Mouse (Mus musculus) CD4-positive helper T cell, adult 2 months (primary cell): ENCODE results near the gene Prr3.
"Not testable (repeated sequence)": the region's sequence is repeated elsewhere in the genome, so short reads cannot be mapped to it uniquely, and the experiment has no call there.

Experiments used
- DNase-seq: peaks from one replicate; pipeline ENCODE4 v3.0.0-alpha.2; 2012; ENCODE audit warnings: low read depth, missing footprints, low spot score

Prr3 gene

DNA sequence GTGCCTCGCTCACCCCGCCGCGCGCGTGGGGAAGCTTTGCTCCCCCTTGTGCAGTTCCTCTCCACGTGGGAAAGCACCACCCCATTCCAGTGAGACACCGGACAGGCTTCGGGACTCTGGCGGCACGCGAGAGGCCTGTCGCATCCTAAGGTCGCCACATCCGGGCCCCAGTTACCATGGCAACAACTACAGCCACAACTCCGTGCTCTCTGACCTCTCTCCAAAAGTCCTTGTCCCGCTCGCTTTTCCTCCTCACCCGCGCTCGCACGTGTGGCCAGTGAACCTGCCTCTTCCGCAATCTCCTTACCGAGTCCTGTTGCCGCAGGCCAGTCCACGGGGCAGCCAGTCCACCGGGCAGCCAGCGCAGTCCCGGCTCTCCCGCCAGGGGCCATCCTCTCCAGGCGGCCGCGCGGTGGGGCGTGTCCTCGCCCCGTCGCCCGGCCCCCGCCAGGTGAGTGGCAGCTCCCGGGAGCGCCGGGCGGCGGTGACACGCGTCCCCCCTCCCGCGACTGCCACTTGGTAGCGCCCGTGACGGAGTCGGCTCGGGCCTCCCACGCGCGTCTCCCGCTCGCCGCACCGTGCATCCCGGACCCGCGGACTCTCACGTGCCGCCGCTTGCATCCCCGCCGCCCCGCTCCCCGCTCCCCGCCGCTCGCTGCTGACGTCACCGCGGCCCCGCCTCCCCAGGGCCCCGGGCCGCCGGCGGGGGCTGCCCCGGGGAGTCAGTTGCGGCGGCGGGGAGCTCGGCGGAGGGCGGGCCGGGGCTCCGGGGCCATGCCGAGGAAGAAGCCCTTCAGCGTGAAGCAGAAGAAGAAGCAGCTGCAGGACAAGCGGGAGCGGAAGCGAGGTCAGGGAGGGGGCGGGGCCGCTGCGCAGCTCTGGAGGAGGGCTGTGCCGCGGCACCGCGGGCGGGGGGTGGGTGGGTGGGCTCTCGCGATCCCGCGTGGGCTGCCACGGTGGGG lies at the start of gene Prr3, which contains the start of gene Gnl1:
Gene Prr3, minus strand, starts transcription at position 836 of the 962 bp plus-strand sequence.
Gene Gnl1, plus strand, starts transcription at position 451 of the 962 bp plus-strand sequence.
- DNase-seq, result peak; percentile 94

DNA sequence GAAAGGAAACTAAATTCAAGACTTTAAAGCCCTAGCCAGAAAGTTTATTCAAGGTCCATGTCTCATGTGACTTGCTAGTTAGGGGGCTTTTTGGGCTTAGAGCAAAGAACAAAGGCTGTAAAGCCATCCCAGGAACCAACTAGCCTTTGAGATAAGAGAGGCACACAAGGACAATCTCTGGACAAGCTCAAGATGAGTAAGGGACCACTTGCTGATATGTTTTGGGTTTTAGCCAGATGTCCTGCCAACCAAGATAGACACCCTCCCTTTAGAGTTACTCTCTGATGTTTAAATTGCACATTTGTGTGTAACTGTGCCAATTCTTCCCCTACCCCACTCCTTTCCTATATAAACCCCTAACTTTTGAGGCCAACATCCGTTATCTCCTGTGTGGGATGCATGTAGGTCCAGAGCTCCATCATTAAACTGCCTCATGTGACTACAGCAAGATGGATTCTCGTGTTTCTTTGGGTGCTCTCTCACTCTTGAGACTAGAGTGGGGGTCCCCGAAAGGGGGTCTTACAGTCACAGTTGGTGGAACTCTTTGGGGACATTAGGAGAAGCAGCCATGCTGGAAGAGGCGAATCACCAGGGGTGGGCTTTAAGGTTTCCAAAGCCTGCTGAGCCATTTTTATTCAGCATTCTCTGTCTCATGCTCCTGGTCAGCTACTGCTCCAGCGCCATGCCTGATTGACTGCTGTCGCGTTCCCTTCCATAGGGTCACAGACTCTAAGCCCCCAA lies 49.0 kb upstream of the Prr3 start:
- DNase-seq, result no peak

DNA sequence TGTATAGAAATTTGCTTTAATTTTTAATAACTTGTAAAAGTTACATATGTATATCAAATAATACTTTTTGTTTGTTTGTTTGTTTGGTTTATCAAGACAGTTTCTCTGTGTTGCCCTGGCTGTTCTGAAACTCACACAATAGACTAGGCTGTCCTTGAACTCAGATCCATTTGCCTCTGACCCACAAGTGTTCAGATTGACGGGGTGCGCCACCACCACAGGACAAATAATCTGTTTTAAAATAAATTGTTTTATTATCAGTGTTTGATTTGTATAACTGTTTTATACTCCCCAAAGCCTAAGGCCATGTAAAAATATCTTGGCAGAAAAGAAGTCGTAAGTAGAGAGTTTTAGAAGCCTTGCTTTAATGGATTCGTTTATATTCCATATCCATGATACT lies 47.6 kb upstream of the Prr3 start:
- DNase-seq, result no peak

- no peak for DNase-seq
These were observed 45.9 kb upstream of the Prr3 start for GRCm38 (mm10) chr17:36025901-36026300.

GRCm38 (mm10) chr17:36025197-36025596 lies 45.2 kb upstream of the Prr3 start:
- no peak for DNase-seq

DNA sequence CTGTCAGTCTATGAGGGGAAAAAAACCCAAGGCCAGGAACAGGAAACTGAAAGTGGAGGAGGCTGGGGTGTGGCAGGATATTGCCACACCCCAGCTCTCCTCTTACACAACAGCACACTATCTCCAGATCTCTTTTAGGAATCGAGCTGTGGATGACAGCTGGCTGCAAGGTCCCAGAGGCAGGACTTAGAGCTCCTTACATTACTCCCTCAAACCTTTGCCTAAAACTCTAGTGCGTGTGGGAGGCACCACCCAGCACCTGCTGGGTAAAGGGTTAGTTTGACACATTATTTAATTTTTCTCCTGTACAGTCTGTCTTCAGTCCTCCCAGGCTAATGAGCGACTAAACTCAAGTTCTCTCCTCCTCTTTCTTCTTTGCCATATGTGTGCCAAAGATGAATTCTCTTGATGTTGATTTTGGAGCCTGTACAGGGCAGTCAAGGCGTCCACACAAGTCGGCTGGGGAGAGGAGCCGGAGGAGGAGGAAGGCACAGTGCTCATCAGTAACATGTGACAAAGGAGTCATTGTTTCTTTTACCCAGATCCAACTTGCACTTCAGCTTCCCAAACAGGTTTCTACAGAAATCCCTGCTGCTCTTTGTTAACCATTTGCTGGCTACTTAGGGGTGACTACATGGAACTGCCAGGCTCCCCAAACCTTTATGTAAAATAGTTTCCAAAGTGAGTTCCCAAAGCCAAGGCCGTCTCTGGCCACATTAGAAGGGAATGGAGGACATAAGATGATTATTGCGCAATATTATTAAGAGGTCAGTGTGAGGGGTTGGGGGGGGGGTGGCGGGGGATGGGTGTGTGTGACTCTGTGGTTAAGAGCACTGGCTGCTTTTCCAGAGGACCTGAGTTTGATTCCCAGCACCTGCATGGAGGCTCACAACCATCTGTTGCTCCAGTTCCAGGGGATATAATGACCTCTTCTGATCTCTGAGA lies 43.9 kb upstream of the Prr3 start:
- peak; percentile 74 for DNase-seq

GRCm38 (mm10) chr17:36022922-36023321 lies 42.9 kb upstream of the Prr3 start:
- no peak for DNase-seq

- no peak for DNase-seq
These were observed 42.1 kb upstream of the Prr3 start for GRCm38 (mm10) chr17:36022098-36022497.

DNA sequence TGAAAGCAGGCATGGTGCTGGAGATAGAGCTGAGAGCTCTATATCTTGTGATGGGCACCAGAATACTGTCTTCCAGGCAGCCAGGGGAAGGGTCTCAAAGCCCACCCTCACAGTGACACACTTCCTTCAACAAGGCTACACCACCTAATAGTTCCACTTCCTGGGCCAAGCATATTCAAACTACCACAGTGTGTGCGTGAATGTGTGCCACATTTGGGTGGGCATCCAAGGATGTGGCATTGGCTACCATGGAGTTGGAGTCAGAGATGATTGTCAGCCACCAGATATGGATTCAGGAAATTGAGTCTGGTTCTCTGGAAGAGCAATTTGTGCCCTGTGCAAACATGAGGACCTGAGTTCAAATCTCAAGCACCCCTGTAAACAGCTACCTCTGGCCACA lies 41.3 kb upstream of the Prr3 start:
- no peak for DNase-seq

- DNase-seq, result peak; percentile 94
These were observed 40.4 kb upstream of the Prr3 start, which contains the start of gene H2-T24 for GRCm38 (mm10) chr17:36020191-36021073. Gene H2-T24, minus strand, starts transcription at chr17:36020560.

GRCm38 (mm10) chr17:36019519-36019918 lies 39.5 kb upstream of the Prr3 start:
- DNase-seq, result no peak

- DNase-seq, result no peak
These were observed 38.9 kb upstream of the Prr3 start for GRCm38 (mm10) chr17:36018979-36019378.

GRCm38 (mm10) chr17:36017046-36017445 lies 37.0 kb upstream of the Prr3 start:
- DNase-seq, result no peak

DNA sequence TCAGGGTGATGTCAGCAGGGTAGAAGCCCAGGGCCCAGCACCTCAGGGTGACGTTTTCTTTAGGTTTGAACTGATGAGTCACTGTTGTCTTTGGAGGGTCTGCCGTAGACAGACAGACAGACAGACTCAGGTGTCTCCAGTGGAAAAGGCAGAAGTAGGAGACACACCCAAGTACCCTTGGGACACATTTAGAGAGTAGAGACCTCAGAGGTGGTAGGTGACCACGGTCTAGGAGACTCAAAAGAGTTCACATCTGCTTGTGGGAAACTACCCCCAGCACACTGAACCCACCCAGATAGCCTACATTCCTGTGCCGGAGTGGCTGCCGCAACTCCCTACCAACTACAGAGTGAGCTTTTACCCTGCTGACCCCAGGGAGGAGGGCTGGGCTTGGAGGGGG lies 34.9 kb upstream of the Prr3 start:
- no peak for DNase-seq

DNA sequence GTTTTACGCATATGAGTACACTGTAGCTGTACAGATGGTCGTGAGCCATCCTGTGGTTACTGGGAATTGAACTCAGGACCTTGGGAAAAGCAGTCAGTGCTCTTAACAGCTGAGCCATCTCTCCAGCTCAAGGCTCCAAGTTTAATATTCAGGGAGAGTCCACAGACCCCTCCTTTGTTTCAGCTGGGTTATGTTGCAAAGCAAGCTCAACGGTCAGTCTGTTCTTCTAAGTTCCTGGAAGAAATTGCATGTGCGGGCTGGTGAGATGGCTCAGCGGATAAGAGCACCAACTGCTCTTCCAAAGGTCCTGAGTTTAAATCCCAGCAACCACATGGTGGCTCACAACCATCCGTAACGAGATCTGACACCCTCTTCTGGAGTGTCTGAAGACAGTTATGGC lies 24.4 kb upstream of the Prr3 start:
- DNase-seq, result not testable (repeated sequence)

GRCm38 (mm10) chr17:36003331-36003730 lies 23.3 kb upstream of the Prr3 start:
- DNase-seq, result peak; percentile 61

DNA sequence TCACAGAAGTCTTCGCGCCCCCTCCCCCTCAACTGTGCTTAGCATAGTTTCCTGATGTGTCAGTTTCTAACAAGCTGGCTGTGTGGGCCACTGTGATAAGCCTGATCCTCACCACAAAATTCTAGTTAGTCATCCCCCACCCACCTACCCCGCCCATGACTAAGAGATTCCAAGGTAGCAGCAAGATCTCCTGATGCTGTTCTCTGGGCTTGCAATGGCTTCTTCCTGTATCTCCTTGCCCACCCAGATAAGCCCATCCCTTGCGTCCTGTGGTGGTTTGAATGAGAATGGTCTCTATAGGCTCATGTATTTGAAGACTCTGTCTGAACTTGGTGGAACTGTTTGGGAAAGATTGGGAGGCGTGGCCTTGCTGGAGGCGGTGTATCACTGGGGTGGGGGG lies 21.9 kb upstream of the Prr3 start:
- DNase-seq, result peak; percentile 85

- peak; percentile 86 for DNase-seq
These were observed 21.3 kb upstream of the Prr3 start for GRCm38 (mm10) chr17:36001121-36001897.

- peak; percentile 46 for DNase-seq
These were observed 20.3 kb upstream of the Prr3 start for GRCm38 (mm10) chr17:36000349-36000748.
